Mouse (Mus musculus): ENCODE measurements around the gene Phip.

DNA sequence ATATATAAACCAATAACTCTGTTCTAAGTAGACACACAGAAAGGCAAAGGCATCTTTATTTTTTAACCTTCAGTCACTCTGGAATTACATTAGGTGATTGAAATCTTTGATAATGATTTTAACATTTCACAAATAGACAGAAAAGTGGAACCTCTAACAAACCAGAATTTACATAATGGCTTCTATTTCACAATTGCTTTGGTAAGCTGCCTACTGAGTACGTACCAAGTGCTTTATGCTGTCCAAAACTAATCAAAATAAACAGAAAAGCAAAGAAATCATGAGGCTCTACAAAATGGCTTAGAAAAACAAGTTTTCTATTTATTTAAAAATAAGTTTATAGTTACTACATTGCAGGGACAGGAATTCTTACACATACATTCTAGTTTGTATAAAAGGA lies 109.2 kb downstream of the Phip start:
- no peak for TF ChIP-seq MYOG (IDR thresholded peaks at IDR 0.05; ENCODE audit: control insufficient read depth in 1 of 3, insufficient read depth in 1 of 3, insufficient read length in 2 of 3, low read depth in 2 of 3)
- TF ChIP-seq MYOD1 (IDR thresholded peaks at IDR 0.05; ENCODE audit: control insufficient read depth in 1 of 3, insufficient read length in 2 of 3, low read depth in 2 of 3): no peak
- TF ChIP-seq E2F4 (IDR thresholded peaks at IDR 0.05; ENCODE audit: insufficient read depth): no peak
- no peak for TF ChIP-seq USF1 (IDR thresholded peaks at IDR 0.05; ENCODE audit: low read depth)
- TF ChIP-seq POLR2A (IDR thresholded peaks at IDR 0.05; ENCODE audit: insufficient read length, low read depth): no peak
- TF ChIP-seq TCF3 (IDR thresholded peaks at IDR 0.05; ENCODE audit: insufficient read length, low read depth): no peak
- TF ChIP-seq TCF12 (IDR thresholded peaks at IDR 0.05; ENCODE audit: insufficient read depth, poor library complexity, severe bottlenecking): no peak
- no peak for TF ChIP-seq CEBPB (IDR thresholded peaks at IDR 0.05; ENCODE audit: insufficient read depth, poor library complexity, severe bottlenecking)
- no peak for TF ChIP-seq MAX (IDR thresholded peaks at IDR 0.05; ENCODE audit: low read depth)
- no peak for TF ChIP-seq SRF (IDR thresholded peaks at IDR 0.05; ENCODE audit: control insufficient read depth, insufficient read length, low read depth)
- no peak for TF ChIP-seq POLR2AphosphoS2 (IDR thresholded peaks at IDR 0.05; ENCODE audit: insufficient read length, low read depth)
- TF ChIP-seq REST (IDR thresholded peaks at IDR 0.05; ENCODE audit: insufficient read depth, insufficient read length): no peak
